Mouse (Mus musculus) small intestine, adult 2 months (tissue): ENCODE measurements around the gene Egr2. TPM values are rescaled to one million over a fixed set of nuclear protein-coding genes. Genes with fewer than 3 reads are reported as not detected.

ENCODE experiments used
- H3K27ac ChIP-seq: fragments of 200-500 bp; 2 replicates; pipeline ENCODE4 v1.5.1; 2012; ENCODE audit warnings: low read depth, low read length, control low read depth, inconsistent platforms; ENCODE audit not compliant: insufficient read depth
- H3K27me3 ChIP-seq: fragments of 200-500 bp; 2 replicates; pipeline ENCODE4 v1.6.1; 2012; ENCODE audit warnings: mild to moderate bottlenecking, moderate library complexity, low read length, inconsistent platforms; ENCODE audit not compliant: control insufficient read depth, insufficient read depth
- H3K36me3 ChIP-seq: fragments of 200-500 bp; 2 replicates; pipeline ENCODE4 v1.6.1; 2012; ENCODE audit warnings: mild to moderate bottlenecking, low read length, control low read depth, inconsistent platforms; ENCODE audit not compliant: control insufficient read depth, insufficient read depth
- H3K4me1 ChIP-seq: fragments of 200-500 bp; 2 replicates; pipeline ENCODE4 v1.6.1; 2012; ENCODE audit warnings: low read length, inconsistent platforms, mixed read lengths; ENCODE audit not compliant: control insufficient read depth, insufficient read depth, insufficient read length
- H3K4me3 ChIP-seq: fragments of 200-500 bp; 2 replicates; pipeline ENCODE4 v1.5.1; 2012; ENCODE audit warnings: low read depth, mild to moderate bottlenecking, control low read depth, inconsistent platforms, low read length, moderate library complexity
- CTCF ChIP-seq: fragments of 200-500 bp; IDR thresholded peaks from 2 replicates; pipeline ENCODE4 v1.5.1; 2012; ENCODE audit warnings: low read depth, mild to moderate bottlenecking, control low read depth, inconsistent platforms, low read length, moderate library complexity, mixed read lengths; ENCODE audit not compliant: insufficient replicate concordance, insufficient read length; ENCODE audit errors: extremely low read depth
- POLR2A ChIP-seq: fragments of 200-500 bp; IDR thresholded peaks from 2 replicates; pipeline ENCODE4 v1.6.1; 2012; ENCODE audit warnings: low read depth, mild to moderate bottlenecking, control low read depth, inconsistent platforms, low read length, moderate library complexity
- WGBS: fragments of 180-500 bp; shearing (Covaris S2); methylation state at CpG from one replicate; pipeline ENCODE4 v1.1.7; 2018; 5-methylcytosine and 5-hydroxymethylcytosine counted together
- polyA plus RNA-seq: library from polyadenylated mRNA; depleted of rRNA; stranded (reverse); fragments of >200 nt; gene quantifications from 2 replicates; pipeline ENCODE4 v1.2.3, GENCODE M21; 2012; rRNA removed

Gene Egr2
- polyA plus RNA-seq, 1 experiment = 3.7 TPM

DNA sequence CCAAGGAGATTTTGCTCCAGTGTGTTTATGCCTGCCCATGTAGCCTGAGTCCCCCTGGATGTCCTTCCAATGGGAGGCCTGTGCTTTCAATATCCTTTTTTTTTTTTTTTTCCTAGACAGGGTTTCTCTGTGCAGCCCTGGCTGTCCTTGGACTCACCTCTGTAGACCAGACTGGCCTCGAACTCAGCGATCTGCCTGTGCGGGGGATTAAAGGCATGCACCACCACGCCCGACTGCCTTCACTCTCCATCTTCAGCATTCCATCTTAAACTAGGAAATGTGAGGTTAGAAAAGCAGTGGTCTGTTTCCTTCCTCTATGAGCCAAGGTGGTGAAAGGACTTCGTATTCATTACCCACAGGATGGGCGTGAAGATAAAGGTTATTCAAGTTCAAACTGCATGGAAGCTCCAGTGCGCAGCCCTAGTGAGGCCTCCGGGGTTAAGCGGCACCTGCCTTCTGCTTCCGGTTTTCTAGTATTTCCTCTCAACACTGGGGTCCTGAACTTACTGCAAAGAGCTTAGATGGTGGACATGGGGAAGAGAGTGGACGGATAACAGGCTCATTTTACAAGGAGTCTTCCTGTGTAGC is 46.5 kb downstream of the Egr2 start:
- Histone ChIP-seq H3K36me3 (no peaks in the 10 kb centered on the region), H3K27me3 (no peaks in the 10 kb centered on the region), H3K27ac (no peak overlapping the region), H3K4me3 (no peak overlapping the region), H3K4me1 (no peaks in the 10 kb centered on the region)
- TF ChIP-seq CTCF = no peak
- TF ChIP-seq POLR2A = no peak
- 74% methylated on average over 12 of the region's 12 CpGs for WGBS

- Histone ChIP-seq H3K4me1 (no peaks in the 10 kb centered on the region), H3K27ac (no peak overlapping the region), H3K4me3 (no peak overlapping the region), H3K36me3 (no peaks in the 10 kb centered on the region), H3K27me3 (no peaks in the 10 kb centered on the region)
- 79% methylated on average over 18 of the region's 18 CpGs for WGBS
- TF ChIP-seq POLR2A (no peak), CTCF (no peak)
Observed at GRCm38 (mm10) chr10:67585873-67586610, 50.8 kb downstream of the Egr2 start.

Other genes starting within 250 kb of the Egr2 start
- 7.3 and 10.2 TPM in 2 replicates for gene Ado, start 13.5 kb downstream of the Egr2 start, polyA plus RNA-seq